Comparison of ENCODE assay signal across 12 mouse cellular contexts in genomic region chr5:134444473-134444872, GRCm38 (mm10). TPM values are rescaled to one million over a fixed set of nuclear protein-coding genes. Genes with fewer than 3 reads are reported as not detected.
DNase-seq lines count a peak whose midpoint lies in the region; ATAC-seq and TF ChIP-seq lines count a peak whose summit lies in the region.
"Had no signal": no experiment of that assay in that cellular context is flagged by ENCODE, and none has a peak within 500 bp of the region (broad histone marks: within the 10 kb centered on the region; RNA-seq: fewer than 3 reads in every experiment).

No protein-coding gene starts in this region.

- WGBS in kidney, embryonic 16.5 days: 82% methylated on average over 7 of the region's 7 CpGs
- 84% methylated on average over 7 of the region's 7 CpGs for WGBS in embryonic facial prominence, embryonic 13.5 days
- 70% methylated on average over 7 of the region's 7 CpGs for WGBS in stomach, embryonic 15.5 days
- WGBS in midbrain, embryonic 10.5 days: 98% methylated on average over 7 of the region's 7 CpGs

- H3K9me3 ChIP-seq in kidney, embryonic 16.5 days (ENCODE audit: low read length): no peaks in the 10 kb centered on the region
- H3K9me3 ChIP-seq in E14TG2a.4 (ENCODE audit: low read length): peaks cover 31% of the 10 kb centered on the region
- H3K9me3 ChIP-seq in embryonic facial prominence, embryonic 13.5 days: no peaks in the 10 kb centered on the region; the same call in 1 of the 2 replicates
- H3K9me3 ChIP-seq in stomach, embryonic 15.5 days: no peaks in the 10 kb centered on the region
- H3K9me3 ChIP-seq in midbrain, embryonic 10.5 days (replicated peaks): peaks cover 60% of the 10 kb centered on the region

- ATAC-seq in kidney, embryonic 16.5 days (ENCODE audit: low FRiP score, low TSS enrichment): no peak; the same call in 1 of the 2 replicates
- ATAC-seq in embryonic facial prominence, embryonic 13.5 days (ENCODE audit: insufficient number of reproducible peaks, insufficient read depth, low FRiP score, low TSS enrichment, low read depth): peak; percentile 13; the same call in 1 of the 2 replicates
- ATAC-seq in stomach, embryonic 15.5 days (ENCODE audit: insufficient read depth, low FRiP score, low read depth): peak; percentile 76
- ATAC-seq in erythroid progenitor cell, adult 5-6 weeks (replicated peaks; ENCODE audit: low FRiP score, poor library complexity, severe bottlenecking): no peak

- no peak overlapping the region for H3K9ac ChIP-seq in kidney, embryonic 16.5 days (replicated peaks; ENCODE audit: low read length)
- H3K9ac ChIP-seq in embryonic facial prominence, embryonic 13.5 days: no peak overlapping the region
- no peak overlapping the region for H3K9ac ChIP-seq in stomach, embryonic 15.5 days

- H3K4me3 ChIP-seq in kidney, embryonic 16.5 days (ENCODE audit: low read length): no peak overlapping the region
- peak overlapping the region; percentile 39 for H3K4me3 ChIP-seq in E14TG2a.4 (replicated peaks; ENCODE audit: low read length)
- H3K4me3 ChIP-seq in embryonic facial prominence, embryonic 13.5 days: no peak overlapping the region
- H3K4me3 ChIP-seq in stomach, embryonic 15.5 days (replicated peaks): no peak overlapping the region
- H3K4me3 ChIP-seq in midbrain, embryonic 10.5 days: no peak overlapping the region

- no peak overlapping the region for H3K4me2 ChIP-seq in kidney, embryonic 16.5 days (replicated peaks; ENCODE audit: low read depth, low read length)
- no peak overlapping the region; the same call in 1 of the 2 replicates for H3K4me2 ChIP-seq in embryonic facial prominence, embryonic 13.5 days
- H3K4me2 ChIP-seq in stomach, embryonic 15.5 days: peak overlapping the region; percentile 24; the same call in 1 of the 2 replicates

- DNase-seq in kidney, postnatal 36 days: no peak
- no peak for DNase-seq in frontal cortex, postnatal 25 days (ENCODE audit: low spot score in 2 of 2)
- DNase-seq in midbrain, embryonic 10.5 days (ENCODE audit: low spot score): no peak
- DNase-seq: cerebellum, adult 8-10 months; kidney, adult 9 months; right cerebral cortex, postnatal 25 days had no signal

- H3K4me1 ChIP-seq in kidney, embryonic 16.5 days (ENCODE audit: insufficient read depth, low read length): peaks cover 35% of the 10 kb centered on the region
- H3K4me1 ChIP-seq in E14TG2a.4 (replicated peaks; ENCODE audit: low read depth, low read length): peaks cover 94% of the 10 kb centered on the region
- H3K4me1 ChIP-seq in embryonic facial prominence, embryonic 13.5 days: peaks cover 49% of the 10 kb centered on the region
- H3K4me1 ChIP-seq in stomach, embryonic 15.5 days: peaks cover 30% of the 10 kb centered on the region
- H3K4me1 ChIP-seq in midbrain, embryonic 10.5 days: peaks cover 10% of the 10 kb centered on the region

- H3K27ac ChIP-seq in kidney, embryonic 16.5 days (ENCODE audit: low read length): peak overlapping the region; percentile 85
- peak overlapping the region; percentile 73 for H3K27ac ChIP-seq in embryonic facial prominence, embryonic 13.5 days
- peak overlapping the region; percentile 92 for H3K27ac ChIP-seq in stomach, embryonic 15.5 days
- H3K27ac ChIP-seq in midbrain, embryonic 10.5 days (replicated peaks): no peak overlapping the region
- H3K27ac ChIP-seq: macrophage had no signal

- H3K27me3 ChIP-seq in kidney, embryonic 16.5 days (ENCODE audit: insufficient read depth, low read length): no peaks in the 10 kb centered on the region
- no peaks in the 10 kb centered on the region for H3K27me3 ChIP-seq in E14TG2a.4 (ENCODE audit: insufficient read depth, low read length)
- H3K27me3 ChIP-seq in embryonic facial prominence, embryonic 13.5 days: no peaks in the 10 kb centered on the region
- no peaks in the 10 kb centered on the region for H3K27me3 ChIP-seq in stomach, embryonic 15.5 days (replicated peaks)
- H3K27me3 ChIP-seq in midbrain, embryonic 10.5 days (ENCODE audit: low read depth, poor library complexity, severe bottlenecking): no peaks in the 10 kb centered on the region

- peaks cover 10% of the 10 kb centered on the region; the same call in 1 of the 2 replicates for H3K36me3 ChIP-seq in kidney, embryonic 16.5 days (ENCODE audit: insufficient read depth, low read length)
- H3K36me3 ChIP-seq in E14TG2a.4 (ENCODE audit: insufficient read depth, low read length): peaks cover 72% of the 10 kb centered on the region
- H3K36me3 ChIP-seq in embryonic facial prominence, embryonic 13.5 days: peaks cover 64% of the 10 kb centered on the region
- H3K36me3 ChIP-seq in stomach, embryonic 15.5 days: peaks cover 11% of the 10 kb centered on the region
- H3K36me3 ChIP-seq in midbrain, embryonic 10.5 days: peaks cover 96% of the 10 kb centered on the region

- no peak for TF ChIP-seq CTCF in E14TG2a.4 (conservative IDR thresholded peaks at IDR 0.05; ENCODE audit: low read length)

RNA-seq across cellular contexts. Expression of gene Gtf2ird1, which starts 12.0 kb away (rescaled TPM):
- polyA plus RNA-seq in kidney, embryonic 16.5 days (2015; fragmentation: Nextera tagmentation; extraction: Ambion mirVana): 73.8 and 76.9 TPM in 2 replicates
- 130 TPM in 2 replicates for polyA plus RNA-seq in embryonic facial prominence, embryonic 13.5 days (2015; fragmentation: Nextera tagmentation; extraction: Ambion mirVana)
- polyA plus RNA-seq in stomach, embryonic 15.5 days (2015; fragmentation: Nextera tagmentation; extraction: Ambion mirVana): 83.6 and 90.8 TPM in 2 replicates
- polyA plus RNA-seq in midbrain, embryonic 10.5 days (2016; fragmentation: Nextera tagmentation; extraction: Ambion mirVana): 96.4 and 109 TPM in 2 replicates
- total RNA-seq in erythroid progenitor cell, adult 5-6 weeks (2015; ENCODE audit: low replicate concordance): 6.3 and 19.1 TPM in 2 replicates
- 0.77 and 1.6 TPM in 2 replicates for total RNA-seq in erythroid progenitor cell, adult 5-6 weeks (2017; ENCODE audit: low replicate concordance)

Comparison
In these comparisons a context has a peak if more than half of its experiments do, and no peak if none do; other contexts are left out.
1. ATAC-seq: peak in embryonic facial prominence, embryonic 13.5 days (single experiment) and stomach, embryonic 15.5 days (single experiment); none in kidney, embryonic 16.5 days (single experiment) and erythroid progenitor cell, adult 5-6 weeks (single experiment).